23 mouse cellular contexts compared by ENCODE assay signal in the genomic region with DNA sequence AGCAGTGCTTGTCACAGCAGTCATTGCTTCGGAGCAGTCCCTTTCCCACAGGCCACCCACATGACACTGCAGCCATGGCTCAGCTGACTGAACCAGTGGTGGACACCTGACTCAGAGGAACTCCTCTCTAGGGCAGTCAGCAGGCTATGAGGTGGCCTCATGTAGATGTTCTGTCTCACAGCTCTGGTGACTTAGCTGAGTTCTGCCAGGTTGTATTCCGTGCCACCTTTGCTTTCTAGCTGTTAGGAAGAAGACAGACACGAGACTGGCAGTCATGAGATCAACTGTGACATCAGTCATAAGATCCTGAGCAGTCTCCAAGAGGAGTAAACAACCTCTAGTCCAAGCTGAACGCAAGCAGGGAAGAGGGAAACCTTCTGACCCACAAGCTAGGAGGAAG. TPM values are rescaled to one million over a fixed set of nuclear protein-coding genes. Genes with fewer than 3 reads are reported as not detected.
A peak's percentile ranks its signal among the peaks of the same experiment; 100 is the strongest.
DNase-seq lines count a peak whose midpoint lies in the region; ATAC-seq and TF ChIP-seq lines count a peak whose summit lies in the region.
"Had no signal": no experiment of that assay in that cellular context is flagged by ENCODE, and none has a peak within 500 bp of the region (broad histone marks: within the 10 kb centered on the region; RNA-seq: fewer than 3 reads in every experiment).

No protein-coding gene starts in this region.

- no peak overlapping the region for H3K27ac ChIP-seq in gastrocnemius, adult 2 months
- peak overlapping the region; percentile 15; the same call in 1 of the 2 replicates for H3K27ac ChIP-seq in intestine, postnatal 0 days (ENCODE audit: low read depth, low read length)
- no peak overlapping the region for H3K27ac ChIP-seq in intestine, embryonic 15.5 days
- H3K27ac ChIP-seq in bone marrow macrophage, adult 2 months (ENCODE audit: insufficient read depth, low read depth, low read length): peak overlapping the region; percentile 90
- H3K27ac ChIP-seq: embryonic facial prominence, embryonic 13.5 days; embryonic facial prominence, embryonic 15.5 days; forebrain, embryonic 10.5 days; forebrain, embryonic 12.5 days had no signal

- no peak overlapping the region for H3K9ac ChIP-seq in intestine, postnatal 0 days (ENCODE audit: low read depth, low read length)
- H3K9ac ChIP-seq in intestine, embryonic 15.5 days: no peak overlapping the region
- H3K9ac ChIP-seq: embryonic facial prominence, embryonic 13.5 days; embryonic facial prominence, embryonic 15.5 days; forebrain, embryonic 12.5 days had no signal

- no peak for TF ChIP-seq CTCF in gastrocnemius, adult 2 months (IDR thresholded peaks at IDR 0.05)
- no peak for TF ChIP-seq CTCF in intestine, postnatal 0 days (IDR thresholded peaks at IDR 0.05; ENCODE audit: low read depth)
- no peak for TF ChIP-seq CTCF in bone marrow macrophage, adult 2 months (IDR thresholded peaks at IDR 0.05; ENCODE audit: low read depth, low read length)

- DNase-seq in gastrocnemius, adult 2 months: peak; percentile 21
- no peak for DNase-seq in gastrocnemius, postnatal 4 days (ENCODE audit: low spot score in 2 of 2)
- peak; percentile 44 for DNase-seq in adipocyte (ENCODE audit: low spot score)
- DNase-seq in adrenal gland, postnatal 4 days (ENCODE audit: low spot score in 2 of 2): no peak
- DNase-seq in testis, postnatal 14 days (ENCODE audit: low spot score): no peak
- DNase-seq: adrenal gland, adult 8-10 months; adrenal gland, postnatal 14 days; adrenal gland, postnatal 36 days; cerebellum, adult 11-12 months; cerebellum, adult 2 months; cerebellum, adult 9-10 months; cerebellum, postnatal 10 days; cerebellum, postnatal 25 days had no signal

- no peaks in the 10 kb centered on the region for H3K9me3 ChIP-seq in intestine, postnatal 0 days (ENCODE audit: control insufficient read depth)
- H3K9me3 ChIP-seq in intestine, embryonic 15.5 days: no peaks in the 10 kb centered on the region
- H3K9me3 ChIP-seq: embryonic facial prominence, embryonic 13.5 days; embryonic facial prominence, embryonic 15.5 days; forebrain, embryonic 10.5 days; forebrain, embryonic 12.5 days had no signal

- no peaks in the 10 kb centered on the region for H3K36me3 ChIP-seq in intestine, postnatal 0 days (ENCODE audit: control insufficient read depth, insufficient read depth)
- H3K36me3 ChIP-seq in intestine, embryonic 15.5 days: no peaks in the 10 kb centered on the region
- H3K36me3 ChIP-seq: embryonic facial prominence, embryonic 13.5 days; embryonic facial prominence, embryonic 15.5 days; forebrain, embryonic 10.5 days; forebrain, embryonic 12.5 days had no signal

- intact Hi-C loops in gastrocnemius, adult 2 months (cut with DNase I): no loop called here

- no peaks in the 10 kb centered on the region for H3K4me1 ChIP-seq in intestine, postnatal 0 days (replicated peaks; ENCODE audit: control insufficient read depth, insufficient read depth, low read length)
- H3K4me1 ChIP-seq in intestine, embryonic 15.5 days (replicated peaks): no peaks in the 10 kb centered on the region
- H3K4me1 ChIP-seq in bone marrow macrophage, adult 2 months (ENCODE audit: control insufficient read depth, insufficient read depth, low read length): peaks cover 51% of the 10 kb centered on the region
- H3K4me1 ChIP-seq: forebrain, embryonic 10.5 days; forebrain, embryonic 12.5 days had no signal

- no peaks in the 10 kb centered on the region for H3K27me3 ChIP-seq in intestine, postnatal 0 days (replicated peaks; ENCODE audit: control insufficient read depth, insufficient read depth, low read length)
- no peaks in the 10 kb centered on the region for H3K27me3 ChIP-seq in intestine, embryonic 15.5 days (replicated peaks)
- H3K27me3 ChIP-seq: embryonic facial prominence, embryonic 15.5 days; forebrain, embryonic 12.5 days had no signal

- H3K4me2 ChIP-seq in intestine, postnatal 0 days (replicated peaks; ENCODE audit: low read depth): no peak overlapping the region
- H3K4me2 ChIP-seq in intestine, embryonic 15.5 days (replicated peaks): no peak overlapping the region
- H3K4me2 ChIP-seq: embryonic facial prominence, embryonic 13.5 days; embryonic facial prominence, embryonic 15.5 days; forebrain, embryonic 12.5 days had no signal

- ATAC-seq in intestine, postnatal 0 days: peak; percentile 92
- no peak for ATAC-seq in intestine, embryonic 15.5 days
- ATAC-seq: forebrain, embryonic 14.5 days; forebrain, embryonic 16.5 days had no signal

- H3K4me3 ChIP-seq in gastrocnemius, adult 2 months: no peak overlapping the region
- no peak overlapping the region for H3K4me3 ChIP-seq in intestine, postnatal 0 days (ENCODE audit: low read depth, low read length)
- no peak overlapping the region for H3K4me3 ChIP-seq in intestine, embryonic 15.5 days (replicated peaks)
- no peak overlapping the region for H3K4me3 ChIP-seq in bone marrow macrophage, adult 2 months (ENCODE audit: insufficient read depth, low read length)
- H3K4me3 ChIP-seq: embryonic facial prominence, embryonic 13.5 days; embryonic facial prominence, embryonic 15.5 days; erythroblast, embryonic 14.5 days; forebrain, embryonic 10.5 days; forebrain, embryonic 12.5 days had no signal

- WGBS in intestine, postnatal 0 days: 64% methylated on average over 4 of the region's 4 CpGs
- 66% methylated on average over 4 of the region's 4 CpGs for WGBS in intestine, embryonic 15.5 days

- TF ChIP-seq POLR2A in bone marrow macrophage, adult 2 months (IDR thresholded peaks at IDR 0.05; ENCODE audit: borderline replicate concordance, low read depth, low read length): no peak

RNA-seq across cellular contexts. Expression of gene Arl8b, which starts 42.3 kb away (rescaled TPM):
- total RNA-seq in gastrocnemius, adult 2 months (2021): 100 to 1,000 TPM; 110 to 120 TPM
- 10 to 100 TPM; 65.0 to 68.3 TPM for total RNA-seq in gastrocnemius, postnatal 4 days (2021)
- 59.5 and 59.6 TPM in 2 replicates for polyA plus RNA-seq in intestine, postnatal 0 days (2015; fragmentation: Nextera tagmentation; extraction: Ambion mirVana)
- polyA plus RNA-seq in intestine, embryonic 15.5 days (2015; fragmentation: Nextera tagmentation; extraction: Ambion mirVana): 84.5 and 98.8 TPM in 2 replicates
- polyA plus RNA-seq in bone marrow macrophage, adult 2 months (2012; ENCODE audit: insufficient read depth, insufficient read length, missing spikeins): 103 and 114 TPM in 2 replicates
- total RNA-seq in adrenal gland, postnatal 4 days (2021): 10 to 100 TPM; 91.3 to 92.5 TPM

Comparison
In these comparisons a context has a peak if more than half of its experiments do, and no peak if none do; other contexts are left out.
1. DNase-seq: peak in gastrocnemius, adult 2 months (single experiment) and adipocyte (single experiment); none in gastrocnemius, postnatal 4 days (0 of 2), adrenal gland, postnatal 4 days (0 of 2) and testis, postnatal 14 days (single experiment).
2. H3K27ac ChIP-seq: peak in intestine, postnatal 0 days (single experiment) and bone marrow macrophage, adult 2 months (single experiment); none in gastrocnemius, adult 2 months (single experiment) and intestine, embryonic 15.5 days (single experiment).